Mouse (Mus musculus) intestine, embryonic 14.5 days (tissue): ENCODE measurements at regions not wholly inside any gene's neighbourhood (a gene's known extent, or its start where the extent isn't known, plus 50 kb on each side); places are given as distances from the start of the nearest gene placed in this dataset.

ENCODE experiments used
- ATAC-seq: fragments of 200-750 bp; cut with Nextera tagmentation; replicated peaks from 2 replicates; pipeline ENCODE4 v1.8.0; 2017; ENCODE audit warnings: low read depth, moderate number of reproducible peaks, moderate TSS enrichment, moderate library complexity; ENCODE audit not compliant: low FRiP score, low TSS enrichment
- DNase-seq: peaks from one replicate; pipeline ENCODE4 v3.0.0-alpha.2; 2018; ENCODE audit warnings: low spot score
- H3K27ac ChIP-seq: fragments of 300-500 bp; sonication (generic); 2 replicates; pipeline ENCODE4 v1.5.1; 2014; ENCODE audit warnings: low read depth, mild to moderate bottlenecking, control low read depth
- H3K27me3 ChIP-seq: fragments of 300-500 bp; sonication (generic); replicated peaks from 2 replicates; pipeline ENCODE4 v1.6.1; 2014; ENCODE audit warnings: low read length, control low read depth; ENCODE audit not compliant: control insufficient read depth, insufficient read depth
- H3K36me3 ChIP-seq: fragments of 300-500 bp; sonication (generic); 2 replicates; pipeline ENCODE4 v1.6.1; 2014; ENCODE audit warnings: low read length, control low read depth; ENCODE audit not compliant: control insufficient read depth, insufficient read depth
- H3K4me1 ChIP-seq: fragments of 300-500 bp; sonication (generic); replicated peaks from 2 replicates; pipeline ENCODE4 v1.6.1; 2014; ENCODE audit warnings: low read length, control low read depth, mixed read lengths; ENCODE audit not compliant: control insufficient read depth, insufficient read depth
- H3K4me2 ChIP-seq: fragments of 300-500 bp; sonication (generic); 2 replicates; pipeline ENCODE4 v1.6.1; 2014; ENCODE audit warnings: low read length
- H3K4me3 ChIP-seq: fragments of 300-500 bp; sonication (generic); 2 replicates; pipeline ENCODE4 v1.5.1; 2014; ENCODE audit warnings: low read depth, low read length, control low read depth, mixed read lengths
- H3K9ac ChIP-seq: fragments of 300-500 bp; sonication (generic); 2 replicates; pipeline ENCODE4 v1.6.1; 2014; ENCODE audit warnings: mild to moderate bottlenecking, low read length
- H3K9me3 ChIP-seq: fragments of 300-500 bp; sonication (generic); 2 replicates; pipeline ENCODE4 v1.6.1; 2016; ENCODE audit warnings: low read length, control low read depth; ENCODE audit not compliant: control insufficient read depth
- WGBS: fragments of 180-500 bp; shearing (Covaris S2); extraction: QIAGEN DNeasy Blood & Tissue Kit; methylation state at CpG from one replicate; pipeline ENCODE4 v1.1.7; 2014; 5-methylcytosine and 5-hydroxymethylcytosine counted together

DNA sequence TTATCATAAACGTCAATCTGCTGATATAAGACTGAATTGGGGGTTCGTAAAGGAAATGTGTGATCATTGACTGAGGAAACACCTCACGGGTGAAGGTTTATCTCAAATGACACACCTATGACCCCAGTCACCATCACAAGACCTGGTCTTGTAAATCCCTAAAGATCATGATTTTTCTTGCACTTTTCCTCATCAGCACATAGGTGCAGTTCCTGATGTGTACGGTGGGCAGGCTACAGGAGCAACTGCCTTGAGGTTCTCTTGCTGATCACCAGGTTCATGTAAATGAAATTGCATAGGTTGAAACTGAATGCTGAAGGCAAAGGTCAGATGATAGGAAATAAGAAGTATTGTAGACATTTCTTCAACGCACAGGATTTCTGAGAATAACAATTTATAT, 277.1 kb downstream of the Rnf152 start:
- Histone ChIP-seq H3K9me3 (no peaks in the 10 kb centered on the region), H3K9ac (no peak overlapping the region)
- 0 out of 2 replicates have a peak, but pooled peaks have one; percentile 47 for ATAC-seq

DNA sequence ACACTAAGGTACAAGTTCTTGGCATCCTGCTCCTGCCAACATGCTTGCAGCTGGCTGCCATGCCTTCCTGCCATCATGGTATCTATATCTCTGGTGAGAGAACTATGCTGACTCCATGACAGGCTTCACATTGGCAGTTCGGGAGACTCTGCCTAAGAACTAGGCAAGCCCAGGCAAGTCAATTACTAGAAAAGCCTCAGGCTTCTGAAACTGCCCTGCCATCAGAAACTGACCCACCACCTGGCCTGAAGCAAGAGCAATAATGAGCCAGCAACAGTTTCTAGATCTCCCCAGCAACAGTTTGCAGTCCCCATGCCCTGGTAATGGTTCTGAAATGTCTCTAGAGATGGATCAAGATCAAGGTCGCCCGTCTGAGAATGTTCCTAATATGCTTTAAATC, 280.8 kb downstream of the Rnf152 start:
- Histone ChIP-seq H3K36me3 (no peaks in the 10 kb centered on the region), H3K27ac (no peak overlapping the region), H3K4me1 (no peaks in the 10 kb centered on the region), H3K9me3 (no peaks in the 10 kb centered on the region), H3K27me3 (no peaks in the 10 kb centered on the region), H3K4me2 (no peak overlapping the region), H3K9ac (no peak overlapping the region), H3K4me3 (no peak overlapping the region)
- WGBS = 87% methylated on average over 3 of the region's 3 CpGs
- DNase-seq (no peak), ATAC-seq (no peak)

More for the DNA sequence above, 277.1 kb downstream of the Rnf152 start:
- no peaks in the 10 kb centered on the region for H3K27me3 ChIP-seq
- 72% methylated on average over 5 of the region's 5 CpGs for WGBS
- no peaks in the 10 kb centered on the region for H3K36me3 ChIP-seq
- H3K4me3 ChIP-seq = no peak overlapping the region
- no peak overlapping the region for H3K4me2 ChIP-seq
- no peak overlapping the region for H3K27ac ChIP-seq
- H3K4me1 ChIP-seq = 0 out of 2 replicates have a peak, but pooled peaks cover 3% of the 10 kb centered on the region
- DNase-seq = no peak

DNA sequence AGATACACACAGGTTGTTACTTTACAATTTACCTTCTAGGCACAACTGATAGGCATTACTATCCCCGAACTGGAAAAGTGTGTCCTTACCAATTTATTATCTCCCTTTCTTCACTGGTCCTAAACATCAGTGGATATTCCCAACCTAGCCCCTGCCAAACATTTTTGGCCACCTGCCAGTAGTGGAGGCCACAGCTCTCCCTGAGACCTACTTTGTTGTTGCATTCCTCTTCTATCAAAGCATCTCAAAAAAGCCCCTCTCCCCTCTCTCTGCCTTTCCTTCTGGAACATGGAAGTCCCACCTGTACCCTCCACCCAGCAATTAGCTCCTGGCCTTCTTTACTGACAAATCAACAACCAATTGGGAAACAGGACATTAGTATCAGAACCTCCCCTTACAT, 282.2 kb downstream of the Rnf152 start:
- Histone ChIP-seq H3K9ac (no peak overlapping the region), H3K9me3 (no peaks in the 10 kb centered on the region), H3K36me3 (no peaks in the 10 kb centered on the region), H3K4me1 (no peaks in the 10 kb centered on the region), H3K27ac (no peak overlapping the region), H3K4me3 (no peak overlapping the region), H3K4me2 (no peak overlapping the region), H3K27me3 (no peaks in the 10 kb centered on the region)
- DNase-seq = no peak
- ATAC-seq = no peak
- WGBS = 84% methylated on average over 1 of the region's 1 CpGs

DNA sequence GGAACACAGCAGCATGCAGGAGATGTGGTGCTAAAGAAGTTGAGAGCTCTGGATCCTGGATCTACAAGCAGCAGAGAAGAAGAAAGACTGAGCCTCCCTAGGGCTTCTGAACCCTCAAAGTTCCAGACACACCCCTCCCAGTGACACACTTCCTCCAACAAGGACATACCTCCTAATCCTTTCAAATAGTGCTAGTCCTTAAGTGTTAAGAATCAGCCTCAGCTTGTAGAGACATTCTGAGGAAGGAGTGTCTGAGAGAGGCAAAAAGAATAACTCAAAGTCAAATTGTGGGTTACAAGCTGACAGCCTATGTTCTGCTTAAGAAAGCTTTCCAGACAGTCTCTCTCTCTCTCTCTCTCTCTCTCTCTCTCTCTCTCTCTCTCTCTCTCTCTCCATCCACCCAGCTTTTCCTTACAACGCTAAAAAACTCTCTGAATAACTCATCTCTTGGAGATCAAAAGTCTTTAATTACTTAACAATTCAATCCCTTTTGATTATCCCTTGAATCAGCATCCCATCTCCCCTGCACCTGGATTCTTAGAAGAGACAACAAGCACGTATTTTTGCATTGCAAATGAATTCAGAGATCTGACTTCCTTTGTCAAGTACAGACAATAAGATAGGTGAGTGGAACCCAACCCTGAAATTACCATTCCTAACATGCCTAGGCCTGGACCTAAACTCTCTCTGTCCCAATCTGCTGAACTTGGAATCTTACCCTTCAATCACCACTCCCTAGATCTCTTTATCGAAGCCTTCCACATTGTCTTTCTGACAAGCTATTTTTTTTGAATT, 285.7 kb downstream of the Rnf152 start:
- ATAC-seq (no peak), DNase-seq (no peak)
- H3K4me2 ChIP-seq = no peak overlapping the region
- no peaks in the 10 kb centered on the region for H3K4me1 ChIP-seq
- no peaks in the 10 kb centered on the region for H3K27me3 ChIP-seq
- WGBS = 60% methylated on average over 3 of the region's 3 CpGs
- no peak overlapping the region for H3K27ac ChIP-seq
- H3K9me3 ChIP-seq = no peaks in the 10 kb centered on the region
- H3K4me3 ChIP-seq = no peak overlapping the region
- no peaks in the 10 kb centered on the region for H3K36me3 ChIP-seq
- no peak overlapping the region for H3K9ac ChIP-seq

DNA sequence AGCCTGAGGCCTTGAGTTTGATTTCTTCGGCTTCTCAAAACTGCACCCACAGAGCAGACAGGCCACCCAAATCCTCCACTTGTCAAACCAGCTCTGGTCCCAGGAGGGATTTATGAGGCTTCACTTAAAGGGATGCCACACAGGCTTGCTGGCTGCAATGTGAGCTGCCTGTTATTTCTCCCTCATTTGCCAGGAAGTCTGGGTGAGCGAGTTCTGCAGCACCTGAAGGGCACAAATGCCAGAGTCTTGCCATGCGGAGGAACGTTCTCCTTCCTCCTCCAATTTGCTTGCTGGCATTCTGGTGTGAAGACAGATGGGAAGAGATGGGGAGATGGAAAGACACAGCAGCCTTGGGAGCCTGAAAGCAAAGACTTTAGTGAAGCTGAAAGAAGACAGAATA, 288.6 kb downstream of the Rnf152 start:
- Histone ChIP-seq H3K4me1 (no peaks in the 10 kb centered on the region), H3K27me3 (no peaks in the 10 kb centered on the region), H3K9ac (no peak overlapping the region), H3K4me3 (no peak overlapping the region), H3K36me3 (no peaks in the 10 kb centered on the region), H3K27ac (no peak overlapping the region), H3K4me2 (no peak overlapping the region), H3K9me3 (no peaks in the 10 kb centered on the region)
- no peak for DNase-seq
- ATAC-seq = no peak
- WGBS = 59% methylated on average over 4 of the region's 4 CpGs

DNA sequence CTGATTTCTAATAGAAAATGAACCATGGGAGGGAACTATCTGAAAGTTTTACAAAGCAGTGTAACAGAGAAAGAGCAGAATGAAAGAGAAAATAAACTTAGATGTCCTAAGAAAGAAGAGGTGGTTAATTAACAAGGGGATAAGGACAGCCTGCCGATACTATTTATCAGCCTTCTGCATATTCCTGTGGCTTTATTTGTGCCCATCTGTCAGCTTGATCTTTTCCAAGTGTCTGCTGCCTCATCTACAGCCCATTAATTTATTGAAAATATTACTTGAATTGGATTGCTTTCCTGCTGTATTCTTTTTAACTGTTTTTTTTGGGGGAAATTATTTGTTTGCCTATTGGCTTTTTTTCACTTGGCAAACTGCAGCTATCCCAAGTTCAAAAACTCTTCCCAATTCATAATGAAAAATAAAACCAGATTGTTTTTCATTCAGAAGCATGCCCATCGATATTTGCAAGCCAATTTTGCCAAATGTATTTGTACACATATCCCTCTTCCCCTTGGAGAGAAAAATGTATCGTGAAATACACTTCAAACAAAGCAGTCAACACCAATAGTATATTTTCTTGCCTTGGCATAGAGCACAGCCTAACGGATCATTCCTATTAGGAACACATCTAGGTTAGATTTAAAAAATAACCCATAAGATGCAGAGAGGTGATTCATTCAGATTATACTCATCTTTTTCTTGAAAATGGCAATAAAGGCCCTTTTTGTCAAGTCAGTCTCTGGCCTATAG, 289.3 kb downstream of the Rnf152 start:
- Histone ChIP-seq H3K9me3 (no peaks in the 10 kb centered on the region), H3K36me3 (no peaks in the 10 kb centered on the region), H3K27me3 (no peaks in the 10 kb centered on the region), H3K9ac (no peak overlapping the region), H3K27ac (no peak overlapping the region), H3K4me2 (no peak overlapping the region), H3K4me1 (no peaks in the 10 kb centered on the region), H3K4me3 (no peak overlapping the region)
- ATAC-seq = no peak
- 83% methylated on average over 4 of the region's 4 CpGs for WGBS
- no peak for DNase-seq

DNA sequence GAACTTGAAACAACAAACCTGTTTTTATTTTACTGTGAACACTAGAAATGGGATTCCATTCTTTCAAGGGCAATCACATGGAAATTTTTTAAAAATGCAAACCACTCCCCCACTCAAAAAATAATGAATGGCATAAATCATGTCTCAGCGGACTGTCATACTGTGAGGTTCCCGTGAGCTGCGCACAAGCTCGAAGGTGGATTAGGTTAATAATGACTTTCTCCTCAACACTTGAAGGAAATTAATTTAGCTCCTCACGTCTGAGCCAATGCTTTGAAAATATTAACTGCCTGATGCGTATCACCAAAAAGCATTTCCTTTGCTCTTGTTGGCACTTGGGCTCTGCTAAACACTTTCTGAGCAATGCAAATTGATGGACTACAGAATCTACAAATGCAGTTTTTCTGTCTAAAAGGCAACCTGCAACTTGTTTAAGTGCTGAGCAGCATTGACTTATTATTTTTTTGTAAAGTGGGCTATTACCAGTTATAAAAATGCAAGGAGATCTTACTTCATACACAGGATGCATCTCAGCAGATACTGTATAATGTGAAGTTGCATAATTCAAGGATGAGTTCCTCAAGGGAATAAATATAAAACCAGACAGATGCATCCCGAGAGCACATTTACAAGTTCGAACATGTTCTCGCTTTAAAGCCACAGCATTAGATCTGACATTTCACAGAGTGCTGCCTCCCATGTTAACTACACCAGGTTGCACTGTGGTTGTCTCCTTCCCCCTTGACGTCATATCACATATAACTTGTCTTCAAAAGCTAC, 282.4 kb downstream of the Cdh20 start:
- H3K9me3 ChIP-seq = no peaks in the 10 kb centered on the region
- no peaks in the 10 kb centered on the region for H3K4me1 ChIP-seq
- H3K4me3 ChIP-seq = no peak overlapping the region
- no peaks in the 10 kb centered on the region for H3K27me3 ChIP-seq
- H3K36me3 ChIP-seq = no peaks in the 10 kb centered on the region
- H3K4me2 ChIP-seq = no peak overlapping the region
- H3K9ac ChIP-seq = no peak overlapping the region
- no peak for DNase-seq
- WGBS = 84% methylated on average over 10 of the region's 10 CpGs
- no peak overlapping the region for H3K27ac ChIP-seq
- no peak for ATAC-seq
